Mouse (Mus musculus) CH12.LX (cell line): Measurements from ENCODE around the gene Tmem158. TPM values are rescaled to one million over a fixed set of nuclear protein-coding genes. Genes with fewer than 3 reads are reported as not detected.

Experiments used
- DNase-seq: peaks from one replicate; pipeline ENCODE4 v3.0.0-alpha.2; 2013; ENCODE audit errors: extremely low read depth
- H3K27ac ChIP-seq: 2 replicates; pipeline ENCODE4 v1.5.1; 2012; ENCODE audit warnings: low read depth, mild to moderate bottlenecking, control low read depth, moderate library complexity; ENCODE audit not compliant: insufficient read depth
- H3K27me3 ChIP-seq: replicated peaks from 2 replicates; pipeline ENCODE3; 2012; ENCODE audit warnings: inconsistent platforms
- H3K36me3 ChIP-seq, 2 experiments: replicated peaks in 1 of 2; 2 replicates each; pipeline versions ENCODE3 to v1.6.1; 2012; ENCODE audit warnings: inconsistent platforms in 1 of 2, low read length in 1 of 2, mild to moderate bottlenecking in 1 of 2, mixed read lengths in 1 of 2, moderate library complexity in 1 of 2; ENCODE audit not compliant: control insufficient read depth in 1 of 2, insufficient read depth in 1 of 2
- H3K4me1 ChIP-seq, 2 experiments: 2 replicates each; pipeline ENCODE4 v1.6.1; 2012; ENCODE audit warnings: inconsistent platforms in 1 of 2, moderate library complexity in 1 of 2; ENCODE audit not compliant: insufficient read depth in 2 of 2, control insufficient read depth in 1 of 2
- H3K4me2 ChIP-seq: 2 replicates; pipeline ENCODE4 v1.6.1; 2012; ENCODE audit warnings: low read depth, mild to moderate bottlenecking, control low read depth; ENCODE audit not compliant: poor library complexity, insufficient read depth, severe bottlenecking
- H3K4me3 ChIP-seq, 3 experiments: fragments of 150-350 bp in 1 of 3; sonication (generic) in 1 of 3; replicated peaks in 1 of 3; 2 replicates each; pipeline versions ENCODE3 to v1.5.1; 2011 to 2012; ENCODE audit warnings: low read depth in 2 of 3, low read length in 2 of 3, mild to moderate bottlenecking in 2 of 3, moderate library complexity in 2 of 3, control low read depth in 1 of 3, improper control_type of control experiment in 1 of 3, inconsistent platforms in 1 of 3, mixed read lengths in 1 of 3; ENCODE audit not compliant: poor library complexity in 1 of 3
- H3K79me2 ChIP-seq: replicated peaks from 2 replicates; pipeline ENCODE4 v1.6.1; 2012; ENCODE audit warnings: mild to moderate bottlenecking, moderate library complexity; ENCODE audit not compliant: control insufficient read depth, poor library complexity, insufficient read depth, severe bottlenecking; ENCODE audit errors: extremely low read depth
- H3K9ac ChIP-seq: 2 replicates; pipeline ENCODE4 v1.6.1; 2012; ENCODE audit warnings: low read depth, mild to moderate bottlenecking, control low read depth, moderate library complexity; ENCODE audit not compliant: insufficient read depth
- H3K9me3 ChIP-seq: replicated peaks from 2 replicates; pipeline ENCODE3; 2012; ENCODE audit warnings: low read length, inconsistent platforms, mixed read lengths
- BHLHE40 ChIP-seq: IDR thresholded peaks from 2 replicates; pipeline ENCODE4 v1.6.1; 2011; ENCODE audit warnings: mild to moderate bottlenecking, low read depth, low read length, improper control_type of control experiment
- CHD2 ChIP-seq: IDR thresholded peaks from 2 replicates; pipeline ENCODE4 v1.6.1; 2011; ENCODE audit warnings: low read length, improper control_type of control experiment
- CTCF ChIP-seq, 2 experiments: IDR thresholded peaks in 1 of 2; conservative IDR thresholded peaks in 1 of 2; 2 replicates each; pipeline ENCODE4 v1.5.1; 2011 to 2012; ENCODE audit warnings: low read depth in 2 of 2, low read length in 2 of 2, improper control_type of control experiment in 1 of 2, inconsistent platforms in 1 of 2, mild to moderate bottlenecking in 1 of 2, moderate library complexity in 1 of 2
- E2F4 ChIP-seq: IDR thresholded peaks from 2 replicates; pipeline ENCODE4 v1.6.1; 2011; ENCODE audit warnings: low read depth, low read length, improper control_type of control experiment; ENCODE audit not compliant: insufficient replicate concordance
- ELF1 ChIP-seq: IDR thresholded peaks from 2 replicates; pipeline ENCODE4 v1.6.1; 2014; ENCODE audit warnings: low read depth, mild to moderate bottlenecking, inconsistent platforms, low read length, improper control_type of control experiment
- EP300 ChIP-seq: IDR thresholded peaks from 2 replicates; pipeline ENCODE4 v1.6.1; 2011; ENCODE audit warnings: low read length, improper control_type of control experiment
- ETS1 ChIP-seq: conservative IDR thresholded peaks from 2 replicates; pipeline ENCODE4 v1.6.1; 2012; ENCODE audit warnings: low read depth, mild to moderate bottlenecking, inconsistent platforms, low read length, improper control_type of control experiment, moderate library complexity
- GABPA ChIP-seq: IDR thresholded peaks from 2 replicates; pipeline ENCODE4 v1.6.1; 2012; ENCODE audit warnings: low read depth, low read length, improper control_type of control experiment, inconsistent platforms; ENCODE audit not compliant: insufficient replicate concordance
- IRF4 ChIP-seq: IDR thresholded peaks from 2 replicates; pipeline ENCODE4 v1.6.1; 2014; ENCODE audit warnings: low read depth, mild to moderate bottlenecking, inconsistent platforms, low read length, improper control_type of control experiment
- JUN ChIP-seq: IDR thresholded peaks from 2 replicates; pipeline ENCODE4 v1.6.1; 2011; ENCODE audit warnings: low read depth, mild to moderate bottlenecking, low read length, improper control_type of control experiment, moderate library complexity; ENCODE audit not compliant: insufficient read depth
- JUND ChIP-seq: conservative IDR thresholded peaks from 2 replicates; pipeline ENCODE4 v1.6.1; 2011; ENCODE audit warnings: low read depth, low read length, improper control_type of control experiment
- KAT2A ChIP-seq: IDR thresholded peaks from 2 replicates; pipeline ENCODE4 v1.6.1; 2012; ENCODE audit warnings: low read length, improper control_type of control experiment, inconsistent platforms; ENCODE audit not compliant: insufficient replicate concordance
- MAFK ChIP-seq: IDR thresholded peaks from 2 replicates; pipeline ENCODE4 v1.6.1; 2011; ENCODE audit warnings: low read length, improper control_type of control experiment; ENCODE audit not compliant: insufficient replicate concordance
- MAX ChIP-seq: IDR thresholded peaks from 2 replicates; pipeline ENCODE4 v1.6.1; 2011; ENCODE audit warnings: low read length, improper control_type of control experiment
- MXI1 ChIP-seq: IDR thresholded peaks from 2 replicates; pipeline ENCODE4 v1.6.1; 2011; ENCODE audit warnings: mild to moderate bottlenecking, low read depth, low read length, improper control_type of control experiment
- MYC ChIP-seq: IDR thresholded peaks from 2 replicates; pipeline ENCODE4 v1.6.1; 2011; ENCODE audit warnings: low read depth, mild to moderate bottlenecking, improper control_type of control experiment, low read length
- NELFE ChIP-seq: IDR thresholded peaks from 2 replicates; pipeline ENCODE4 v1.6.1; 2011; ENCODE audit warnings: low read depth, low read length, improper control_type of control experiment
- NRF1 ChIP-seq: IDR thresholded peaks from 2 replicates; pipeline ENCODE4 v1.6.1; 2014; ENCODE audit warnings: low read depth, mild to moderate bottlenecking, inconsistent platforms, low read length, improper control_type of control experiment, moderate library complexity
- POLR2A ChIP-seq: IDR thresholded peaks from 2 replicates; pipeline ENCODE4 v1.6.1; 2011; ENCODE audit warnings: low read depth, mild to moderate bottlenecking, improper control_type of control experiment, low read length
- RAD21 ChIP-seq: IDR thresholded peaks from 2 replicates; pipeline ENCODE4 v1.6.1; 2011; ENCODE audit warnings: low read depth, mild to moderate bottlenecking, low read length, improper control_type of control experiment, moderate library complexity
- RCOR1 ChIP-seq: conservative IDR thresholded peaks from 2 replicates; pipeline ENCODE4 v1.6.1; 2012; ENCODE audit warnings: low read depth, mild to moderate bottlenecking, inconsistent platforms, low read length, improper control_type of control experiment
- TBP ChIP-seq: conservative IDR thresholded peaks from 2 replicates; pipeline ENCODE4 v1.6.1; 2011; ENCODE audit warnings: low read depth, low read length, improper control_type of control experiment
- UBTF ChIP-seq: IDR thresholded peaks from 2 replicates; pipeline ENCODE4 v1.6.1; 2012; ENCODE audit warnings: low read depth, mild to moderate bottlenecking, inconsistent platforms, low read length, improper control_type of control experiment, moderate library complexity
- USF2 ChIP-seq: conservative IDR thresholded peaks from 2 replicates; pipeline ENCODE4 v1.6.1; 2011; ENCODE audit warnings: low read depth, low read length, improper control_type of control experiment
- ZMIZ1 ChIP-seq: IDR thresholded peaks from 2 replicates; pipeline ENCODE4 v1.6.1; 2012; ENCODE audit warnings: low read depth, mild to moderate bottlenecking, inconsistent platforms, low read length, improper control_type of control experiment
- ZNF384 ChIP-seq: IDR thresholded peaks from 2 replicates; pipeline ENCODE4 v1.6.1; 2012; ENCODE audit warnings: low read depth, low read length, improper control_type of control experiment, inconsistent platforms
- dilution Hi-C: fragments of 300-500 bp; cut with MboI; formaldehyde crosslinking; loops from 2 replicates; pipeline ENCODE4 v1.14.3; 2020; ENCODE audit warnings: low sequenced_read_pairs; ENCODE audit not compliant: extremely low pct_unique_long_range_greater_than_20kb, extremely low pct_ligation_motif_present
- in situ Hi-C: fragments of 300-500 bp; cut with MboI; formaldehyde crosslinking; loops from 3 replicates; pipeline ENCODE4 v1.14.3; 2019; ENCODE audit warnings: low sequenced_read_pairs, low pct_ligation_motif_present, low pct_unique_long_range_greater_than_20kb, mixed read lengths
- polyA plus RNA-seq: library from polyadenylated mRNA; unstranded; fragments of >175 nt; gene quantifications from 2 replicates; pipeline ENCODE4 v1.2.1, GENCODE M21; 2012; ENCODE audit warnings: low read depth; ENCODE audit not compliant: insufficient read length
- total RNA-seq, 2 experiments: library from RNA; depleted of rRNA; stranded (reverse); fragments of 300-350 nt in 1 of 2; fragments of >200 nt in 1 of 2; gene quantifications; 2 replicates each; pipeline ENCODE4 v1.2.3; 2012 to 2014

The Tmem158 gene
- total and polyA plus RNA-seq, 3 experiments, result 2.1 to 7.3 (median 2.4) TPM

DNA sequence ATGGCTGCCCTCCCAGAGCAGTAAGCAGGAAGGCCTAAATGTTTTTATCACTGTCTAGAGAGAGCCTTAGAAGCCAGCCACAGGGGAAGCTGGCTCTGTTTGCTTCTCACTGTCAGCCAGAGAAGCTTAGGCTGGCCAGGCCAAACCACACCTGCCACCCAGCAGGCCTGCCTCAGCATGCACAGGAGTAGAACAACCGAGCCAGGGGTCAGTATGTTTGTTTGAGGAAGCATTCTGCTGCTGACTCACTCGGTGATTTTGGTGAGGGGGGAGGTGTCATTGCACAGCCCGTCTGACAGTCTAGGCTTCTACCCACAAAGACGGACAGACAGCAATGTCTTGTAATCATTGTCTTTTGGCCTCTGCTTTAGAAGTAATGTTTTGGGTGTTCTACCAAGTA is 25.1 kb upstream of the Tmem158 start (continued):
- TF ChIP-seq RAD21 (peak; percentile 1), IRF4 (peak; percentile 83), KAT2A (no peak), NELFE (peak; percentile 59; the same call in 1 of the 2 replicates), GABPA (no peak), ELF1 (peak; percentile 73), JUND (peak; percentile 75), CTCF (conservative IDR thresholded peaks at IDR 0.05 in 1 of 2, IDR thresholded peaks at IDR 0.05 in 1 of 2; ENCODE audit: low read depth in 2 of 2, low read length in 2 of 2) (no peak), JUN (peak; percentile 78), CHD2 (peak; percentile 84), MXI1 (no peak), ZMIZ1 (0 out of 2 replicates have a peak, but pooled peaks have one; percentile 16), MAX (peak; percentile 49; the same call in 1 of the 2 replicates), USF2 (no peak), MYC (0 out of 2 replicates have a peak, but pooled peaks have one; percentile 64)

DNA sequence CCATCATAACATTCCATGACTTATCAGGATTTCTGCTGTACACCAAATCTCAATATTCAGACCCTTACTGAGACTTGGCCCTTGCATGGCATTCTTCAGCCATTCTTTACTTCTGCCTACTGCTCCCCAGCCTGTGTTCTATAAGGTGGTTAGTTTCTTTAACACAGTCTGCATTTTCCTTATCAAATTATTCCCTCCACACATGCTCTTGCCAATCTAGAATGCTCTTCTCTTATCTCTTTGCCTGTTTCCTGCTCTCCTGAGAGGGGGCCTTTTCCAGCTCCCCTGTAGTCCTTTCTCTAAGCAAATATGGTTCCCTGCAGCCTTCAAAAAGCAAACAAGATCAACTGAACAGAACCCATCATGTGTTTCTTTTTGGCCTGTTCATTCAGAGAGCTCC is 20.2 kb upstream of the Tmem158 start:
- Histone ChIP-seq H3K4me2 (no peak overlapping the region), H3K4me1 (peaks cover 4 to 7% of the 10 kb centered on the region in 2 experiments), H3K9me3 (no peaks in the 10 kb centered on the region), H3K36me3 (no peaks in the 10 kb centered on the region), H3K79me2 (no peaks in the 10 kb centered on the region), H3K27me3 (no peaks in the 10 kb centered on the region), H3K4me3 (no peak overlapping the region), H3K9ac (no peak overlapping the region), H3K27ac (no peak overlapping the region)
- dilution Hi-C loops, result no loop called here
- in situ Hi-C loops, result loop anchor here (10.0 kb wide), 1 partner anchor 84 kb away; the partner anchor contains the start of gene Lars2
- no peak for DNase-seq
- TF ChIP-seq JUND, result no peak
- TF ChIP-seq BHLHE40, result no peak
- TF ChIP-seq TBP, result no peak
- no peak for TF ChIP-seq USF2
- TF ChIP-seq E2F4, result no peak
- TF ChIP-seq RCOR1, result no peak
- TF ChIP-seq MAFK, result no peak
- TF ChIP-seq IRF4, result no peak

DNA sequence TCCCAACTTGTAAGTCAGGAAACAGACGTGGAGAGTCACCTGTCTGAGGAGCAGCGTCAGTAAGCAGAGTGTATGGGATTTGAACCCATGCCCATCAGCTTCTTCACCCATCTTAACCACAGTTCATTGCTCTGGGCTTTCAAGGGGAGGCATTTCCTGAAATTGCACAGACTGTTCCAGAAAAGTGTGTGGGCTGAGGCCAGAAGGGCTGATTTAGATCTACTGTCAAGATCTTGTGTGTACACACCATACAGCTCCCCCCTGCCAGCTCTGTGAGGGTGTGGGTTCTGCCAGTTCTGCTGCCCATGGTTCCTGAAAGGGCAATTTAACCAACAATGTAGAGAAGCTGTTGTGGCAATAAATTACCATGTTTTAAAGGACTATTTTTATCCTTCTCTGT is 17.4 kb upstream of the Tmem158 start:
- H3K4me3 ChIP-seq, result no peak overlapping the region
- no peaks in the 10 kb centered on the region for H3K36me3 ChIP-seq
- H3K4me1 ChIP-seq, result no peaks in the 10 kb centered on the region
- no peak overlapping the region for H3K9ac ChIP-seq
- in situ Hi-C loops, result no loop called here
- H3K79me2 ChIP-seq, result no peaks in the 10 kb centered on the region
- no peaks in the 10 kb centered on the region for H3K9me3 ChIP-seq
- no peak overlapping the region for H3K4me2 ChIP-seq
- no peak for DNase-seq
- dilution Hi-C loops, result no loop called here
- TF ChIP-seq GABPA, result no peak
- no peak for TF ChIP-seq ETS1
- TF ChIP-seq ZMIZ1, result no peak
- TF ChIP-seq CTCF (conservative IDR thresholded peaks at IDR 0.05 in 1 of 2, IDR thresholded peaks at IDR 0.05 in 1 of 2; ENCODE audit: low read depth in 2 of 2, low read length in 2 of 2), result no peak
- TF ChIP-seq EP300, result no peak
- TF ChIP-seq ZNF384, result no peak
- no peak for TF ChIP-seq NRF1
- no peak for TF ChIP-seq RAD21
- TF ChIP-seq UBTF, result no peak
- TF ChIP-seq MAX, result no peak
- no peak for TF ChIP-seq BHLHE40
- TF ChIP-seq POLR2A, result no peak
- no peak for TF ChIP-seq IRF4
- no peaks in the 10 kb centered on the region for H3K27me3 ChIP-seq
- no peak overlapping the region for H3K27ac ChIP-seq
